Mouse (Mus musculus): ENCODE results near the gene Gfm2. TPM values are rescaled to one million over a fixed set of nuclear protein-coding genes. Genes with fewer than 3 reads are reported as not detected.
"Not testable (repeated sequence)": the region's sequence is repeated elsewhere in the genome, so short reads cannot be mapped to it uniquely, and the experiment has no call there.

The Gfm2 gene
- 20.9 TPM for polyA plus RNA-seq (2012; fragmentation: generic; extraction: Trizol)

DNA sequence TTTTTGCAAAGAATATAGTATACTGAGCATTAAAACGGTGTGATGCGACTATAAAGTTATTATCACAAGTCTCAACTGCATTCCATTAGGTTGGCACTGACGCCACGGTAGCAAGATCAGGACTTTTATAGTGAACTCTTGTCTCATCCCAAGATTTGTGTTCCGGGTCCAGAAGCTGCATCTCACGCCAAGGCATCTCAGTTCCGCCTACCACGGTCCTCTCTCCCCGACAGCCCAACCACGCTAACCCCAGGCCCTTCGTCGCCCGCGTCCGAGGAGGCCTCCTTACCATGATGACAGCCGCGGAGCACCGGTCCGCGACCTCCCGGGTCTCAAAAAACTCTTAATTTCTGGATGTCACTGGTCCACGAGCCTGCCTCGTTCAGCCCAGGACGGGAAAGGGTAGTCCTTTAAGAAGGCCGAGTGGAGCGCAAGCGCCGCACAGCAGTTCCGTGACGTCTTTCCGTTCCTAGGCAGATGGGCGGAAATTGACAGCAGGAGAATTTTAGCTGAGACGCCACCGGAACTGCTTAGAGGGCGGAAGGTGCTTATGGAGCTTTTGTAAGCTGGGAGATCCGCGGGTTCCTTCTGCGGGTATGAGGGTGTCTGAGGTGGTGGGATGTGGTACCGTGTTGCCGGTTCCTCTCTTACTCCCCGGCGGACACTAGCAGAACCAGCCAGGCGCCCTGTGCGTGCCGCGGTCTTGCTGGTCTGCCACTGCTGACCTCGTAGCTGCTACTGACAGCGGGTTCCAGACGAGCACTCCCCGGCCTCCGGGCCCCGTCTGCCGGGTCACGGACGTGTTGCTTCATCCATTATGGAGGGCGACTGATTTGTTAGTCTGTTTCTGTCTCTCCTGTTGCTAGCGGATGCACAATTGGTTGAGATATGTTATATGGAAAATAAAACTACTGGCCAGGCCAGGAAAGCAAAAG, at the start of gene Gfm2, which contains the start of gene Nsa2:
TSS of gene Gfm2 (plus strand) at position 472 of the 935 bp plus-strand sequence.
TSS of gene Nsa2 (minus strand) at position 472 of the 935 bp plus-strand sequence.
- no peaks in the 10 kb centered on the region for H3K27me3 ChIP-seq (ENCODE audit: control insufficient read depth, insufficient read depth, insufficient read length)
- no peak for TF ChIP-seq REST (IDR thresholded peaks at IDR 0.05; ENCODE audit: insufficient read depth, insufficient read length)
- peak; percentile 63 for TF ChIP-seq POLR2A (IDR thresholded peaks at IDR 0.05; ENCODE audit: insufficient read length, low read depth)
- no peak for TF ChIP-seq USF1 (IDR thresholded peaks at IDR 0.05; ENCODE audit: low read depth)
- no peak for TF ChIP-seq SRF (IDR thresholded peaks at IDR 0.05; ENCODE audit: control insufficient read depth, insufficient read length, low read depth)
- peak in 1 of 3 experiments; percentile 25 for TF ChIP-seq MYOG (IDR thresholded peaks at IDR 0.05; ENCODE audit: control insufficient read depth in 1 of 3, insufficient read depth in 1 of 3, insufficient read length in 2 of 3, low read depth in 2 of 3)
- TF ChIP-seq POLR2AphosphoS2 (IDR thresholded peaks at IDR 0.05; ENCODE audit: insufficient read length, low read depth), result peak; percentile 24
- TF ChIP-seq TCF3 (IDR thresholded peaks at IDR 0.05; ENCODE audit: insufficient read length, low read depth), result no peak
- no peak for TF ChIP-seq CEBPB (IDR thresholded peaks at IDR 0.05; ENCODE audit: insufficient read depth, poor library complexity, severe bottlenecking)
- H3K36me3 ChIP-seq (ENCODE audit: control insufficient read depth, insufficient read depth), result peaks cover 27% of the 10 kb centered on the region
- H3K4me2 ChIP-seq (ENCODE audit: low read depth), result peak within 1 kb of the TSS; percentile 77
- H3ac ChIP-seq (ENCODE audit: control insufficient read depth, insufficient read length), result peak within 1 kb of the TSS; percentile 15
- H3K4me3 ChIP-seq, result peak within 1 kb of the TSS; percentile 92
- H3K79me2 ChIP-seq (ENCODE audit: control insufficient read depth, insufficient read depth), result peaks cover 20% of the 10 kb centered on the region

- Histone ChIP-seq H3K27me3 (ENCODE audit: control insufficient read depth, insufficient read depth, insufficient read length) (peaks cover 5% of the 10 kb centered on the region), H3K79me2 (ENCODE audit: control insufficient read depth, insufficient read depth) (no peaks in the 10 kb centered on the region), H3ac (ENCODE audit: control insufficient read depth, insufficient read length) (no peak overlapping the region), H3K36me3 (ENCODE audit: control insufficient read depth, insufficient read depth) (no peaks in the 10 kb centered on the region), H3K4me3 (no peak overlapping the region), H3K4me2 (ENCODE audit: low read depth) (no peak overlapping the region)
- TF ChIP-seq MYOG (IDR thresholded peaks at IDR 0.05; ENCODE audit: control insufficient read depth in 1 of 3, insufficient read depth in 1 of 3, insufficient read length in 2 of 3, low read depth in 2 of 3) (no peak), USF1 (IDR thresholded peaks at IDR 0.05; ENCODE audit: low read depth) (no peak), REST (IDR thresholded peaks at IDR 0.05; ENCODE audit: insufficient read depth, insufficient read length) (no peak), CEBPB (IDR thresholded peaks at IDR 0.05; ENCODE audit: insufficient read depth, poor library complexity, severe bottlenecking) (no peak), POLR2A (IDR thresholded peaks at IDR 0.05; ENCODE audit: insufficient read length, low read depth) (no peak), MYOD1 (IDR thresholded peaks at IDR 0.05; ENCODE audit: control insufficient read depth in 1 of 3, insufficient read length in 2 of 3, low read depth in 2 of 3) (no peak), TCF3 (IDR thresholded peaks at IDR 0.05; ENCODE audit: insufficient read length, low read depth) (no peak), TCF12 (IDR thresholded peaks at IDR 0.05; ENCODE audit: insufficient read depth, poor library complexity, severe bottlenecking) (no peak), MAX (IDR thresholded peaks at IDR 0.05; ENCODE audit: low read depth) (no peak)
Observed at GRCm38 (mm10) chr13:97088183-97088582, 49.6 kb upstream of the Gfm2 start.

DNA sequence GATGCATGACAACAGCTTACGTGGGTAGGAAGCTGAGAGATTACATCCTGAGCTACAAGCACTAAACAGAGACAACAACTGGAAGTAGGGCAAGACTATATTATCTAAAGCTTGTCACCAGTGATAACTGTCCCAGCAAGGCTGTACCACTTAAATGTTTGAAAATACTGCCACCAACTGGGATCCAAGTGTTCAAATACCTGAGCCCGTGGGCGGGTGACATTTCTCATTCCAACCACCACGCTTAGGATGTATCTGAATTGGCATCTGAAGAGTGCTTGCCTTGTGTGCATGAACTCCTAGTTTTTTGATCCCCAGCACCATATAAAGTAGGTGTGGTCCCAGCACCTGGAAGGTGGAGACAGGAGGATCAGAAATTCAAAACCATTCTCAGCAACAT, 42.0 kb upstream of the Gfm2 start:
- Histone ChIP-seq H3K4me2 (ENCODE audit: low read depth) (no peak overlapping the region), H3K27me3 (ENCODE audit: control insufficient read depth, insufficient read depth, insufficient read length) (peaks cover 11% of the 10 kb centered on the region), H3K79me2 (ENCODE audit: control insufficient read depth, insufficient read depth) (no peaks in the 10 kb centered on the region), H3ac (ENCODE audit: control insufficient read depth, insufficient read length) (no peak overlapping the region), H3K4me3 (no peak overlapping the region), H3K36me3 (ENCODE audit: control insufficient read depth, insufficient read depth) (no peaks in the 10 kb centered on the region)
- TF ChIP-seq POLR2AphosphoS2 (IDR thresholded peaks at IDR 0.05; ENCODE audit: insufficient read length, low read depth), result no peak
- TF ChIP-seq POLR2A (IDR thresholded peaks at IDR 0.05; ENCODE audit: insufficient read length, low read depth), result no peak
- TF ChIP-seq REST (IDR thresholded peaks at IDR 0.05; ENCODE audit: insufficient read depth, insufficient read length), result no peak
- TF ChIP-seq TCF3 (IDR thresholded peaks at IDR 0.05; ENCODE audit: insufficient read length, low read depth), result no peak

- H3K4me2 ChIP-seq (ENCODE audit: low read depth), result no peak within 1 kb of the TSS
- no peaks in the 10 kb centered on the region for H3K79me2 ChIP-seq (ENCODE audit: control insufficient read depth, insufficient read depth)
- no peaks in the 10 kb centered on the region for H3K36me3 ChIP-seq (ENCODE audit: control insufficient read depth, insufficient read depth)
- TF ChIP-seq CEBPB (IDR thresholded peaks at IDR 0.05; ENCODE audit: insufficient read depth, poor library complexity, severe bottlenecking), result no peak
- no peak for TF ChIP-seq TCF3 (IDR thresholded peaks at IDR 0.05; ENCODE audit: insufficient read length, low read depth)
- no peak for TF ChIP-seq E2F4 (IDR thresholded peaks at IDR 0.05; ENCODE audit: insufficient read depth)
- no peak within 1 kb of the TSS for H3ac ChIP-seq (ENCODE audit: control insufficient read depth, insufficient read length)
- peaks cover 14% of the 10 kb centered on the region for H3K27me3 ChIP-seq (ENCODE audit: control insufficient read depth, insufficient read depth, insufficient read length)
- H3K4me3 ChIP-seq, result no peak within 1 kb of the TSS
Observed at GRCm38 (mm10) chr13:97099187-97099852, 38.4 kb upstream of the Gfm2 start, which contains the start of gene Gm6169. Gene Gm6169 (minus strand): TSS chr13:97099237.

DNA sequence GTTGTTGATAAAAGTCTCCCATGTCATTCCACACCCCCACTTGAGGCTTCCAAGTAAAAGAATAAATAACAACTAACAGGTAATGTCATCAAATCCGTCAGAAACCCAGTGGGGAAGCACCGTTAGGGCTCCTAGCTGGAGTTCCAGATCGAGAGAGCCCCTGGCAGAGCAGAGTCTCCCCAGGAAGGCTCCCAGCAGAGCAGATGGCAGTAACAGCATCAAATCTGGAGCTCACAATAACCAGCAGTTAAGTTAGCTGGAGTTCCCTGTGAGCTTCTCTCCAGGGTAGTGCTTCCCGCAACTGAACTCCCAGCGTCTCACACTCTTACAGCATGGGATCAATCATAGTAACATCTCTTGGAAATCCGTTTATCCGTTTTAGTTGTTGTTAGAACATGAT, 32.7 kb upstream of the Gfm2 start:
- Histone ChIP-seq H3K27me3 (ENCODE audit: control insufficient read depth, insufficient read depth, insufficient read length) (peaks cover 7% of the 10 kb centered on the region), H3K79me2 (ENCODE audit: control insufficient read depth, insufficient read depth) (no peaks in the 10 kb centered on the region), H3K4me2 (ENCODE audit: low read depth) (no peak overlapping the region), H3K36me3 (ENCODE audit: control insufficient read depth, insufficient read depth) (no peaks in the 10 kb centered on the region), H3ac (ENCODE audit: control insufficient read depth, insufficient read length) (no peak overlapping the region), H3K4me3 (no peak overlapping the region)
- no peak for TF ChIP-seq MYOG (IDR thresholded peaks at IDR 0.05; ENCODE audit: control insufficient read depth in 1 of 3, insufficient read depth in 1 of 3, insufficient read length in 2 of 3, low read depth in 2 of 3)
- TF ChIP-seq USF1 (IDR thresholded peaks at IDR 0.05; ENCODE audit: low read depth), result no peak
- TF ChIP-seq CEBPB (IDR thresholded peaks at IDR 0.05; ENCODE audit: insufficient read depth, poor library complexity, severe bottlenecking), result no peak
- TF ChIP-seq POLR2AphosphoS2 (IDR thresholded peaks at IDR 0.05; ENCODE audit: insufficient read length, low read depth), result no peak
- no peak for TF ChIP-seq SRF (IDR thresholded peaks at IDR 0.05; ENCODE audit: control insufficient read depth, insufficient read length, low read depth)
- no peak for TF ChIP-seq E2F4 (IDR thresholded peaks at IDR 0.05; ENCODE audit: insufficient read depth)
- no peak for TF ChIP-seq POLR2A (IDR thresholded peaks at IDR 0.05; ENCODE audit: insufficient read length, low read depth)
- TF ChIP-seq TCF12 (IDR thresholded peaks at IDR 0.05; ENCODE audit: insufficient read depth, poor library complexity, severe bottlenecking), result no peak
- no peak for TF ChIP-seq REST (IDR thresholded peaks at IDR 0.05; ENCODE audit: insufficient read depth, insufficient read length)
- TF ChIP-seq MAX (IDR thresholded peaks at IDR 0.05; ENCODE audit: low read depth), result no peak
- no peak for TF ChIP-seq MYOD1 (IDR thresholded peaks at IDR 0.05; ENCODE audit: control insufficient read depth in 1 of 3, insufficient read length in 2 of 3, low read depth in 2 of 3)
- no peak for TF ChIP-seq TCF3 (IDR thresholded peaks at IDR 0.05; ENCODE audit: insufficient read length, low read depth)

DNA sequence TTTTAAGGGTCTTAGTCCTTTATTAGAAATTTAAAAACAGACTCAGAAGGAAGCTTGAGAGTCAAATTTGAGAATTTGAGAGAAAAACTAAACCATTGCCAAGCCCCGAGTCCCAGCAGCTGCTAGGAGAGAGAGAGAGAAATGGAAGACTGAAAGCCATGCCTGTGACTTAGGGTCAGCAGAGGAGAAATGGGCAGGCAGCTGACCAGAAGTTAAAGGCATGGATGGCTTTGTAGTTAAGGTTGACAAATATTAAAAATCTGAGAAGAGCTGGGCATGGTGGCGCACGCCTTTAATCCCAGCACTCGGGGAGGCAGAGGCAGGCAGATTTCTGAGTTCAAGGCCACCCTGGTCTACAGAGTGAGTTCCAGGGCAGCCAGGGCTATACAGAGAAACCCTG, 30.0 kb upstream of the Gfm2 start:
- H3ac ChIP-seq (ENCODE audit: control insufficient read depth, insufficient read length); H3K27me3 ChIP-seq (ENCODE audit: control insufficient read depth, insufficient read depth, insufficient read length); H3K4me2 ChIP-seq (ENCODE audit: low read depth); H3K36me3 ChIP-seq (ENCODE audit: control insufficient read depth, insufficient read depth); H3K4me3 ChIP-seq; H3K79me2 ChIP-seq (ENCODE audit: control insufficient read depth, insufficient read depth): not testable (repeated sequence)
